Comparison of ENCODE assay signal across 14 mouse cellular contexts in the genomic region with DNA sequence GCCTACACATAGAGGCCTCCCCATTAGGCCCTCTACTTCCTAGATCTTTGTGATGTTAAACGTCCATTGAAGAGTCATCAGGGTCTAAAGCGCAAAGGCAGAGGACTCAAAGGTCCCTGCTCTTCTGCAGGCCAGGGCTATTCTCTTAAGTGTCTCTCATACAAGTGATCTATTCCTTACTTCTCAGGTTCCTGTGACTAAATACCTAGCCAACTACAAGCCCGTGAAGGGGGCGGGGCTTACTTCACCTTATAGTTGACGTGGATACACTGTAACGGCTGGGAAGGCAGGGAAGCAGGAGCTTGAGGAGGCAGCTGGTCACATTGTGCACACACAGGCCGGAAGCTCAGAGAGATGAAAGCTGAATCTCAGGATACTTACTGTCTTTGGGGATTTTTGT. TPM values are rescaled to one million over a fixed set of nuclear protein-coding genes. Genes with fewer than 3 reads are reported as not detected.
DNase-seq lines count a peak whose midpoint lies in the region; ATAC-seq and TF ChIP-seq lines count a peak whose summit lies in the region.
"Had no signal": no experiment of that assay in that cellular context is flagged by ENCODE, and none has a peak within 500 bp of the region (broad histone marks: within the 10 kb centered on the region; RNA-seq: fewer than 3 reads in every experiment).

No protein-coding gene starts in this region.

- no peak for TF ChIP-seq POLR2A in small intestine, adult 2 months (IDR thresholded peaks at IDR 0.05; ENCODE audit: low read depth, low read length)

- no peaks in the 10 kb centered on the region for H3K9me3 ChIP-seq in kidney, embryonic 15.5 days (replicated peaks)
- no peaks in the 10 kb centered on the region for H3K9me3 ChIP-seq in embryonic facial prominence, embryonic 13.5 days
- H3K9me3 ChIP-seq: forebrain, embryonic 10.5 days had no signal

- WGBS in kidney, embryonic 15.5 days: 71% methylated on average over 7 of the region's 7 CpGs
- WGBS in embryonic facial prominence, embryonic 13.5 days: 73% methylated on average over 7 of the region's 7 CpGs
- whole genome bisulfite sequencing in small intestine, adult 2 months: 61% methylated on average over 7 of the region's 7 CpGs

- ATAC-seq in kidney, embryonic 15.5 days (replicated peaks; ENCODE audit: low FRiP score): no peak
- ATAC-seq in embryonic facial prominence, embryonic 13.5 days (ENCODE audit: insufficient number of reproducible peaks, insufficient read depth, low FRiP score, low TSS enrichment, low read depth): no peak
- ATAC-seq in granulocyte monocyte progenitor cell, adult 5-6 weeks (replicated peaks; ENCODE audit: poor library complexity, severe bottlenecking): no peak
- ATAC-seq: hindbrain, embryonic 16.5 days had no signal

- H3K4me1 ChIP-seq in kidney, embryonic 15.5 days: peaks cover 67% of the 10 kb centered on the region
- peaks cover 88% of the 10 kb centered on the region for H3K4me1 ChIP-seq in embryonic facial prominence, embryonic 13.5 days
- peaks cover 39% of the 10 kb centered on the region for H3K4me1 ChIP-seq in small intestine, adult 2 months (ENCODE audit: control insufficient read depth, insufficient read depth, insufficient read length, low read length)

- H3K36me3 ChIP-seq in kidney, embryonic 15.5 days: peaks cover 20% of the 10 kb centered on the region; the same call in 1 of the 2 replicates
- peaks cover 40% of the 10 kb centered on the region for H3K36me3 ChIP-seq in embryonic facial prominence, embryonic 13.5 days
- H3K36me3 ChIP-seq in small intestine, adult 2 months (ENCODE audit: control insufficient read depth, insufficient read depth, low read length): peaks cover 31% of the 10 kb centered on the region
- H3K36me3 ChIP-seq: forebrain, embryonic 10.5 days had no signal

- DNase-seq in kidney, postnatal 10 days: no peak
- peak; percentile 55 for DNase-seq in ZHBTc4 (ENCODE audit: low read depth, low spot score)
- DNase-seq in thymus, postnatal 25 days: no peak
- DNase-seq: cerebellum, adult 8-10 months; kidney, postnatal 36 days; layer of hippocampus, postnatal 36 days; lung, postnatal 4 days; midbrain, embryonic 14.5 days had no signal

- H3K4me3 ChIP-seq in kidney, embryonic 15.5 days (replicated peaks): no peak overlapping the region
- H3K4me3 ChIP-seq in embryonic facial prominence, embryonic 13.5 days: no peak overlapping the region
- H3K4me3 ChIP-seq in small intestine, adult 2 months (ENCODE audit: low read depth, low read length): no peak overlapping the region
- H3K4me3 ChIP-seq: forebrain, embryonic 10.5 days had no signal

- no peak for TF ChIP-seq CTCF in small intestine, adult 2 months (IDR thresholded peaks at IDR 0.05; ENCODE audit: extremely low read depth, insufficient read length, insufficient replicate concordance, low read depth, low read length)

- no peaks in the 10 kb centered on the region for H3K27me3 ChIP-seq in kidney, embryonic 15.5 days
- no peaks in the 10 kb centered on the region for H3K27me3 ChIP-seq in embryonic facial prominence, embryonic 13.5 days
- H3K27me3 ChIP-seq in small intestine, adult 2 months (ENCODE audit: control insufficient read depth, insufficient read depth, low read length): no peaks in the 10 kb centered on the region

- 0 out of 2 replicates have a peak overlapping the region, but pooled peaks have one; percentile 92 for H3K27ac ChIP-seq in kidney, embryonic 15.5 days
- peak overlapping the region; percentile 99 for H3K27ac ChIP-seq in embryonic facial prominence, embryonic 13.5 days
- H3K27ac ChIP-seq in small intestine, adult 2 months (ENCODE audit: insufficient read depth, low read depth, low read length): peak overlapping the region; percentile 95

- no peak overlapping the region for H3K4me2 ChIP-seq in kidney, embryonic 15.5 days
- peak overlapping the region; percentile 59 for H3K4me2 ChIP-seq in embryonic facial prominence, embryonic 13.5 days

- no peak overlapping the region for H3K9ac ChIP-seq in kidney, embryonic 15.5 days
- no peak overlapping the region for H3K9ac ChIP-seq in embryonic facial prominence, embryonic 13.5 days

RNA-seq across cellular contexts. Expression of a gene that starts 6.5 kb away (rescaled TPM):
- 567 and 614 TPM in 2 replicates for polyA plus RNA-seq in kidney, embryonic 15.5 days (2015; fragmentation: Nextera tagmentation; extraction: Ambion mirVana)
- polyA plus RNA-seq in embryonic facial prominence, embryonic 13.5 days (2015; fragmentation: Nextera tagmentation; extraction: Ambion mirVana): 1,084 and 1,195 TPM in 2 replicates
- polyA plus RNA-seq in small intestine, adult 2 months (2012; rRNA removed): 269 and 791 TPM in 2 replicates
- total RNA-seq in granulocyte monocyte progenitor cell, adult 5-6 weeks (2014; fragmentation: Nextera tagmentation): 119 and 132 TPM in 2 replicates
- total RNA-seq in granulocyte monocyte progenitor cell, adult 5-6 weeks (2017): 95.9 and 98.4 TPM in 2 replicates
